Mouse (Mus musculus): ENCODE data around the gene Zc3h15.

Gene Zc3h15

GRCm38 (mm10) chr2:83713946-83714345, 69.7 kb downstream of the Zc3h15 start:
- no peak for DNase-seq (ENCODE audit: low spot score in 2 of 2)

Measured in urinary bladder, postnatal 4 days (tissue).